Mouse (Mus musculus): ENCODE results near the gene Gabrr3. TPM values are rescaled to one million over a fixed set of nuclear protein-coding genes. Genes with fewer than 3 reads are reported as not detected.

Gabrr3 gene
- total and polyA plus RNA-seq, 2 experiments from 2014 or later: 0.03 TPM; not detected in 1

DNA sequence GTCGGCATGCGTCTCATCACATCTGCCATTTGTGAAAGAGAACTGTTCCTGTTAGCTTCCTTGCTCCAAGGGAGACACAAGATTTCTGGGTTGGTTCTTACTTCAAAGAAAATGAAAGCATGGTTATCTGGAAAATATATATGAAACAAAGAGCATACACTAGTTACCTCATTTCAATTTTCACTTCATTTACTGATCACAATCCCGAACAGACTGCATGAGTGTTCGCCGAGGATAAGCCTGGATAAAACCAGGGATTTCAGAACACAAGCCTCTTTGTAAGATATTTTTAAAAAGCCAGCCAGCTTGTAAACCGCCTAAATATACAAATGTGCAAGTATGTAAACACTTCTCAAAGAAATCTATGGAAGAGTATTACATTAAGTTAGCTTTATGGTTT, 56.8 kb downstream of the Gabrr3 start:
- Histone ChIP-seq H3K4me3 (ENCODE audit: low read length) (no peak overlapping the region), H3K4me2 (ENCODE audit: low read depth, low read length) (no peak overlapping the region), H3K4me1 (ENCODE audit: insufficient read depth, low read length) (no peaks in the 10 kb centered on the region), H3K36me3 (ENCODE audit: insufficient read depth, low read length) (no peaks in the 10 kb centered on the region), H3K9ac (replicated peaks; ENCODE audit: low read length) (no peak overlapping the region), H3K27ac (no peak overlapping the region), H3K9me3 (ENCODE audit: low read length) (0 out of 2 replicates have a peak, but pooled peaks cover 6% of the 10 kb centered on the region), H3K27me3 (ENCODE audit: insufficient read depth, low read length) (no peaks in the 10 kb centered on the region)
- TF ChIP-seq CTCF (IDR thresholded peaks at IDR 0.05; ENCODE audit: low read depth): no peak
- DNase-seq (ENCODE audit: low spot score) (no peak), ATAC-seq (no peak)
- 88% methylated on average over 6 of the region's 6 CpGs for whole genome bisulfite sequencing

DNA sequence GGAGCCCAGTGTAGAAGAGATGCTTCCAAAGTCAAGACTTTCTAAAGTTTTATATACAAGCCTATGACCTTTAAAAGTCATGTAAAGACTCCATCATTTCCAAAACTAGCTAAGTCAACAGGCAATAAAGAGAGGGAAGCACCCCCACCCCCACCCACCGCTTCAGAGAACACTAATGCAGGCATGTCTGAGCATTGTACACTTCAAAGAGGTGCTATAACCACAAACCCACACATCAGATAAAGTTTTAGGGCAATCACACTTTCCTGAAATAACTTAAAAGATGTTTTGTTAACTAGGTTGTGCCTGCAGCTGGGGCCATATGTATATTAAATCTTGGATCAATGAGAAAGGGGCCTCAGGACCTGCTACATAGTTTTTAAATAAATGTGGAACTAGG, 62.7 kb downstream of the Gabrr3 start:
- no peak for ATAC-seq
- H3K9ac ChIP-seq (replicated peaks; ENCODE audit: low read length): no peak overlapping the region
- no peaks in the 10 kb centered on the region for H3K36me3 ChIP-seq (ENCODE audit: insufficient read depth, low read length)
- no peak for TF ChIP-seq CTCF (IDR thresholded peaks at IDR 0.05; ENCODE audit: low read depth)
- no peak overlapping the region for H3K27ac ChIP-seq
- 0 out of 2 replicates have a peak, but pooled peaks cover 2% of the 10 kb centered on the region for H3K9me3 ChIP-seq (ENCODE audit: low read length)
- H3K27me3 ChIP-seq (ENCODE audit: insufficient read depth, low read length): no peaks in the 10 kb centered on the region
- H3K4me1 ChIP-seq (ENCODE audit: insufficient read depth, low read length): no peaks in the 10 kb centered on the region
- 98% methylated on average over 1 of the region's 1 CpGs for WGBS
- no peak for DNase-seq (ENCODE audit: low spot score)
- H3K4me2 ChIP-seq (ENCODE audit: low read depth, low read length): no peak overlapping the region
- H3K4me3 ChIP-seq (ENCODE audit: low read length): no peak overlapping the region

DNA sequence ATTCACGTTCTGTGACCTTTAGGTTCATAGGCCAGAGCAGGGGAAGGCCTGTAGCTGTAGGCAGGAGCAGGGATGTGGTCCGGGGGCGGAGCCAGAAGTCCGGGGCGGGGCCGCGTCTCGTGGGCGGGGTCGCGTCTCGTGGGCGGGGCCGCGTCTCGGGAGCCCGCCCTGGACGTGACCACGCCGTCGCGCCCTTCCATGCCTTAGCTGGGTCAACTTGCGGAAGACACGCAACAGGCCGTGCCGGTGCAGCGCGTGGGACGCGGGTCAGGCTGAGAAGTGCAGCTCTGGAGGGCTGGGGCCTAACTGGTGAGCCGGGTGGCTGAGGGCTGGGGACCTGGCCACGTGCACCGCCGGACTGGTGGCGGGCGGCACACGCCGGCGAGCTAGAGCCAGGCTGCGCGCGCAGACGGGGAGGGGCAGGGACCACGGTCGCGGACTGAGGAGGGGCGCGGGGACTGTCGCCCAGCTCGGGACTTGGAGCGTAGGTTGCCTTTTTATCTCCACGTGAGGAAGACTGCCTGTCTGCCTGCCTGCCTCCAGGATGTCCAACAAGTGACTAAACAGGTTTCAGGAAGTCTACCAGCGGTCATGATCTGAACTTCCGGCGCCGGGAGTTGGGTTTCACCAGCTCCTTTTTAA, 64.6 kb downstream of the Gabrr3 start, which contains the start of gene Riox2:
Gene Riox2, plus strand, starts transcription at position 139 of the 642 bp plus-strand sequence.
- Histone ChIP-seq H3K4me1 (ENCODE audit: insufficient read depth, low read length) (no peaks in the 10 kb centered on the region), H3K36me3 (ENCODE audit: insufficient read depth, low read length) (no peaks in the 10 kb centered on the region), H3K9me3 (ENCODE audit: low read length) (no peaks in the 10 kb centered on the region), H3K4me3 (ENCODE audit: low read length) (peak within 1 kb of the TSS; percentile 68), H3K4me2 (ENCODE audit: low read depth, low read length) (peak within 1 kb of the TSS; percentile 64), H3K27me3 (ENCODE audit: insufficient read depth, low read length) (no peaks in the 10 kb centered on the region), H3K9ac (replicated peaks; ENCODE audit: low read length) (peak within 1 kb of the TSS; percentile 47), H3K27ac (peak within 1 kb of the TSS; percentile 34; the same call in 1 of the 2 replicates)
- no peak for TF ChIP-seq CTCF (IDR thresholded peaks at IDR 0.05; ENCODE audit: low read depth)
- 1% methylated on average over 56 of the region's 56 CpGs for WGBS
- DNase-seq (ENCODE audit: low spot score) (peak; percentile 85), ATAC-seq (peak; percentile 97)

DNA sequence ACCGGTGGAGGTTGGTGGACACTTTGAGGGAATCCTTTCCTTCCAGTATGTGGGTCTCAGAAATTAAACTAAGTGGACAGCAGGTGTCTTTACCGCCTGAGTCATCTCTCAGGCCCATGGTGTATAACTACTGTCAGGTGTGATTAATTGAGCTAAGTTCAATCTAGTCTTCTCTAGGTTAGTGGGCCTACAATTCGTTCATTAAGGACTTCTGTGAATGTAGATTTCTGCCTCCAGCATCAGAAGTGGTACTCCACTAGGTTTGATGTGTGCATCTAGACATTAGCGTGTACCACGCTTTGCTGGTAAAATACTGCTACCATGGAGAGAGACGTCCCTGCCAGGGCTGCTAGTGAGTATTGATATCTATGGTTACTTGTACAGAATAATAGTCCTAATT, 65.4 kb downstream of the Gabrr3 start:
- Histone ChIP-seq H3K27me3 (ENCODE audit: insufficient read depth, low read length) (no peaks in the 10 kb centered on the region), H3K4me1 (ENCODE audit: insufficient read depth, low read length) (no peaks in the 10 kb centered on the region), H3K9ac (replicated peaks; ENCODE audit: low read length) (peak overlapping the region; percentile 47), H3K9me3 (ENCODE audit: low read length) (no peaks in the 10 kb centered on the region), H3K4me3 (ENCODE audit: low read length) (peak overlapping the region; percentile 68), H3K36me3 (ENCODE audit: insufficient read depth, low read length) (no peaks in the 10 kb centered on the region), H3K4me2 (ENCODE audit: low read depth, low read length) (peak overlapping the region; percentile 64), H3K27ac (no peak overlapping the region)
- DNase-seq (ENCODE audit: low spot score) (no peak), ATAC-seq (no peak)
- no peak for TF ChIP-seq CTCF (IDR thresholded peaks at IDR 0.05; ENCODE audit: low read depth)
- 46% methylated on average over 6 of the region's 6 CpGs for whole genome bisulfite sequencing

DNA sequence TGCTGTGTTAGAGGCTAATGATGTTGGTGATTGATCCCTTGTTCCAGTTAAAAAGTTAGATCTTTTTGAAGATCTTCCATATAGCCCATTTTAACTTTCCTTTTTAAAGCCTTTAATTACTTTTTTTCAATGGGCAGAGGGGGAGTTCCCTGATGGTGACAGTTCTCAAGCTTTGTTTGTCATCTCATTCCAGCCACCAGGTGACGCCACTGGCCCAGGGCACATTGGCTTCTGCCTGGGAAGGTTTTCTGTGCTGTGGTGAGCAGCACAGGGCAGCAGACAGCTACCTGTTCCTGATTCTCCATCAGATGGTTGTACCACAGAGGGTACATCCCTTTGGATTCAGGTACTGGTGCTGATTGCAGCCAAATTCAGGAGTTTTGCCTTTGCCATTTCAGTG, 67.7 kb downstream of the Gabrr3 start:
- 39% methylated on average over 1 of the region's 1 CpGs for WGBS
- Histone ChIP-seq H3K9me3 (ENCODE audit: low read length) (no peaks in the 10 kb centered on the region), H3K4me1 (ENCODE audit: insufficient read depth, low read length) (no peaks in the 10 kb centered on the region), H3K4me2 (ENCODE audit: low read depth, low read length) (no peak overlapping the region), H3K36me3 (ENCODE audit: insufficient read depth, low read length) (no peaks in the 10 kb centered on the region), H3K9ac (replicated peaks; ENCODE audit: low read length) (no peak overlapping the region), H3K27ac (no peak overlapping the region), H3K27me3 (ENCODE audit: insufficient read depth, low read length) (no peaks in the 10 kb centered on the region), H3K4me3 (ENCODE audit: low read length) (no peak overlapping the region)
- peak; percentile 61 for DNase-seq (ENCODE audit: low spot score)
- no peak for ATAC-seq
- TF ChIP-seq CTCF (IDR thresholded peaks at IDR 0.05; ENCODE audit: low read depth): peak; percentile 88

DNA sequence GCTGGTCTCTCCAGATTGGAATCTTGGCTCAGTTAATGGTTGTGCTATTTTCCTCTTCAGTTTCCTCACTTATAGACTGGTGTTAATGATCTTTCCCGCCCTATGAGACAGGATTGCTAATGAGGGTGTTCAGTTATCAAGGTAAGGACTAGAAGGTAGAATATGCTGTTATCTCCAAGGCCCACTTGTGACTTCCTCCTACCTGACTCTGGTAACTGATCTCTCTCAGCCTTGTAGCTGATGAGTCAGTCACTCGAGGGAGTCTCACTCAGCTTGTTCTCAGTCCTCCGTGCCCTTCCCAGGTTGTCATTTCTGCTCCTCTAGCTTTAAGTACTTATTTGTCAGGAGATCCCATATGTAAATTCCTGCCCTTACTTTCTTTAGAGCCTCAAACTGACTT, 70.8 kb downstream of the Gabrr3 start:
- H3K4me3 ChIP-seq (ENCODE audit: low read length): no peak overlapping the region
- 92% methylated on average over 3 of the region's 3 CpGs for WGBS
- ATAC-seq (no peak), DNase-seq (ENCODE audit: low spot score) (no peak)
- no peak overlapping the region for H3K4me2 ChIP-seq (ENCODE audit: low read depth, low read length)
- H3K36me3 ChIP-seq (ENCODE audit: insufficient read depth, low read length): peaks cover 4% of the 10 kb centered on the region; the same call in 1 of the 2 replicates
- no peaks in the 10 kb centered on the region for H3K9me3 ChIP-seq (ENCODE audit: low read length)
- no peak for TF ChIP-seq CTCF (IDR thresholded peaks at IDR 0.05; ENCODE audit: low read depth)
- no peaks in the 10 kb centered on the region for H3K27me3 ChIP-seq (ENCODE audit: insufficient read depth, low read length)
- no peak overlapping the region for H3K27ac ChIP-seq
- no peak overlapping the region for H3K9ac ChIP-seq (replicated peaks; ENCODE audit: low read length)
- H3K4me1 ChIP-seq (ENCODE audit: insufficient read depth, low read length): no peaks in the 10 kb centered on the region

DNA sequence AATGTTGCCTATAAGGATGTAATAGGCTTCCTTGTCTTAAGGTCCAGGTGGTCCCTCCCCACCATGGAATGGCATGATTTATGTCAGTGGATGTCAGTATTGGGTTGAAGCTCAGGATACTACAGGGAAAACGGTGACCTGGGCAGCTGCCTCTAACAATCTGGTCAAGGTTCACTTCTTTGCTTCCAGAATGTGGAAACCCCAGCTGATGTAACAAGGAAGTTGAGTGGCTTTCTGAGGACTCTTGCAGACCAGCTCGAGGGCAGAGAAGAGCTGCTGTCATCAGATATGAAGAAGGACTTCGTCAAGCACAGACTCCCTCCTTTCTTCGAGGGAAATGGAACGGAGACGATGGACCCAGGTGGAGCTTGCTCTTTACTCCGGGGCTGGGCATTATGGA, 80.1 kb downstream of the Gabrr3 start:
- H3K4me1 ChIP-seq (ENCODE audit: insufficient read depth, low read length): no peaks in the 10 kb centered on the region
- peaks cover 14% of the 10 kb centered on the region for H3K36me3 ChIP-seq (ENCODE audit: insufficient read depth, low read length)
- DNase-seq (ENCODE audit: low spot score): no peak
- no peak for TF ChIP-seq CTCF (IDR thresholded peaks at IDR 0.05; ENCODE audit: low read depth)
- no peaks in the 10 kb centered on the region for H3K27me3 ChIP-seq (ENCODE audit: insufficient read depth, low read length)
- no peak overlapping the region for H3K9ac ChIP-seq (replicated peaks; ENCODE audit: low read length)
- no peaks in the 10 kb centered on the region for H3K9me3 ChIP-seq (ENCODE audit: low read length)
- H3K4me2 ChIP-seq (ENCODE audit: low read depth, low read length): no peak overlapping the region
- ATAC-seq: no peak
- H3K4me3 ChIP-seq (ENCODE audit: low read length): no peak overlapping the region
- WGBS: 93% methylated on average over 7 of the region's 7 CpGs
- H3K27ac ChIP-seq: no peak overlapping the region
